Mouse (Mus musculus): ENCODE measurements around the gene Gucy1b2. TPM values are rescaled to one million over a fixed set of nuclear protein-coding genes. Genes with fewer than 3 reads are reported as not detected.

Gucy1b2 gene
- polyA plus RNA-seq, 1 experiment from 2014 or later: 0.14 TPM

DNA sequence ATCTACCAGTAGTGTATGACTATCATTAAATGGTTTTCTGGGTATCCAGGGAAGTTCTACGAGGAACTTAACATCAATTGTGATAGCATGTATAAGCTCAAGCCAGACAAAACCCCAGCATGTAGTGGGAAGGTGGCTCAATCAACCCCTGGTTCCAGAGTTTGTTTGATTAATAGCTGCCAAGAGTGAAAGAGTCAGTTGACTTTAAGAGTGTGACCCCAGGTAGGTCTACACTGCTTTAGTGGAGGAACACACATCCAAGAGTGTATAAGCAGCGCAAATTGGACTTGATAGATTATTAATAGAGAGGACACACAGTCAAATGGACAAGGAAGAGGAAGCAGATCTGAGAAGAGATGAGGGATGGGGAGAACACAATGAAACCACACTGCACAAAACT is 18.3 kb downstream of the Gucy1b2 start:
- ATAC-seq (ENCODE audit: low FRiP score) (no peak), DNase-seq (ENCODE audit: low spot score) (no peak)
- H3K9me3 ChIP-seq (ENCODE audit: control insufficient read depth, low read length): no peaks in the 10 kb centered on the region
- no peak overlapping the region for H3K4me2 ChIP-seq (replicated peaks; ENCODE audit: low read depth, low read length)
- H3K9ac ChIP-seq (ENCODE audit: low read depth, low read length): no peak overlapping the region
- H3K27ac ChIP-seq (ENCODE audit: low read depth, low read length): no peak overlapping the region
- no peak overlapping the region for H3K4me3 ChIP-seq (ENCODE audit: low read depth, low read length)
- no peaks in the 10 kb centered on the region; the same call in 1 of the 2 replicates for H3K4me1 ChIP-seq (replicated peaks; ENCODE audit: control insufficient read depth, insufficient read depth, low read length)
- H3K36me3 ChIP-seq (ENCODE audit: control insufficient read depth, insufficient read depth, low read length): no peaks in the 10 kb centered on the region
- WGBS: 88% methylated on average over 2 of the region's 2 CpGs
- no peaks in the 10 kb centered on the region for H3K27me3 ChIP-seq (ENCODE audit: control insufficient read depth, insufficient read depth, low read length)

- Histone ChIP-seq H3K27me3 (ENCODE audit: control insufficient read depth, insufficient read depth, low read length) (no peaks in the 10 kb centered on the region), H3K9me3 (ENCODE audit: control insufficient read depth, low read length) (no peaks in the 10 kb centered on the region), H3K4me3 (ENCODE audit: low read depth, low read length) (no peak overlapping the region), H3K4me2 (replicated peaks; ENCODE audit: low read depth, low read length) (no peak overlapping the region), H3K9ac (ENCODE audit: low read depth, low read length) (no peak overlapping the region), H3K36me3 (ENCODE audit: control insufficient read depth, insufficient read depth, low read length) (no peaks in the 10 kb centered on the region), H3K27ac (ENCODE audit: low read depth, low read length) (no peak overlapping the region), H3K4me1 (replicated peaks; ENCODE audit: control insufficient read depth, insufficient read depth, low read length) (no peaks in the 10 kb centered on the region)
- 80% methylated on average over 2 of the region's 2 CpGs for WGBS
- DNase-seq (ENCODE audit: low spot score) (no peak), ATAC-seq (ENCODE audit: low FRiP score) (no peak)
These were observed 30.8 kb downstream of the Gucy1b2 start for GRCm38 (mm10) chr14:62425277-62425691.

DNA sequence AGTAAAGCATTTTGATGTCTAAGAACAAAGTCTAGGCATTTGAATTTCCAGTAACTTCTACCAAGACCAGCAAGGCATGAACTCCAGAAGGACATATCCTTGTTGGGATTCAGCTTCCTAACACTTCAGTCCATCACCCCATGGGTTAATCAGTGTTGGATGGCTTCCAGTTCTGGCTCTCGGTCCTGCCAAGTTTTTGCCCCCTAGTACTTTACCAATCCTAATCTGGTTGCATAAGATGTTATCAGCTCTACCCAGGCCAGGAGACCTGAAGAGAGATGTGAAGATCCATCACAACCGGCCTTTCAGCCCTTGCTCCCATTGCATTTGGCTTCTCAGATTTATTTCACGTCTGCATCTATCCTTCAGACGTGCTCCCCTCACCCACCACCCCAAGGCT is 33.8 kb downstream of the Gucy1b2 start:
- H3K4me1 ChIP-seq (replicated peaks; ENCODE audit: control insufficient read depth, insufficient read depth, low read length): no peaks in the 10 kb centered on the region
- ATAC-seq (ENCODE audit: low FRiP score) (no peak), DNase-seq (ENCODE audit: low spot score) (no peak)
- H3K9me3 ChIP-seq (ENCODE audit: control insufficient read depth, low read length): no peaks in the 10 kb centered on the region
- no peaks in the 10 kb centered on the region for H3K36me3 ChIP-seq (ENCODE audit: control insufficient read depth, insufficient read depth, low read length)
- H3K9ac ChIP-seq (ENCODE audit: low read depth, low read length): no peak overlapping the region
- 84% methylated on average over 4 of the region's 4 CpGs for WGBS
- no peak overlapping the region for H3K4me3 ChIP-seq (ENCODE audit: low read depth, low read length)
- no peak overlapping the region for H3K27ac ChIP-seq (ENCODE audit: low read depth, low read length)
- H3K27me3 ChIP-seq (ENCODE audit: control insufficient read depth, insufficient read depth, low read length): no peaks in the 10 kb centered on the region
- H3K4me2 ChIP-seq (replicated peaks; ENCODE audit: low read depth, low read length): no peak overlapping the region

DNA sequence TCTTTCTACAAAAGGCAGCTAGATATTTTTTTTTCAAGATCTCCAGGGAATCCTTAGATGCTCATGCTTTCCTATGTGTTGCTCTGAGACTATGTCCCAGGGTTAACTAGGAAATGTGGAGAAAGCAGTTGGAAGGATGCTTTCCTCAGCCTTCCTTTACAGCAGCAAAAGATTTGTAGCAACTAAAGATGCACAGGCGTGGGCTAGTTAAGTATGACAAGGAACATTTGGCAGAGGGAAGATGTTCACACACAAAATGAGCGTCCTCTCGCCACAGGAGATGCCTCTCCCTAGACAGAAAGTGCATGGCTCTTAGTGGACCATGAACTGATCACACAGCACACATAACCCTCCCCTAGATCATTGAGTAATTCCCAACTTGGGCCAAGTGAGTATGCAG is 38.6 kb downstream of the Gucy1b2 start:
- ATAC-seq (ENCODE audit: low FRiP score): no peak
- no peak overlapping the region for H3K4me3 ChIP-seq (ENCODE audit: low read depth, low read length)
- no peaks in the 10 kb centered on the region for H3K36me3 ChIP-seq (ENCODE audit: control insufficient read depth, insufficient read depth, low read length)
- H3K27me3 ChIP-seq (ENCODE audit: control insufficient read depth, insufficient read depth, low read length): no peaks in the 10 kb centered on the region
- no peaks in the 10 kb centered on the region for H3K9me3 ChIP-seq (ENCODE audit: control insufficient read depth, low read length)
- no peak overlapping the region for H3K9ac ChIP-seq (ENCODE audit: low read depth, low read length)
- H3K4me1 ChIP-seq (replicated peaks; ENCODE audit: control insufficient read depth, insufficient read depth, low read length): 0 out of 2 replicates have a peak, but pooled peaks cover 2% of the 10 kb centered on the region
- no peak for DNase-seq (ENCODE audit: low spot score)
- no peak overlapping the region for H3K27ac ChIP-seq (ENCODE audit: low read depth, low read length)
- 94% methylated on average over 3 of the region's 3 CpGs for WGBS
- no peak overlapping the region for H3K4me2 ChIP-seq (replicated peaks; ENCODE audit: low read depth, low read length)

DNA sequence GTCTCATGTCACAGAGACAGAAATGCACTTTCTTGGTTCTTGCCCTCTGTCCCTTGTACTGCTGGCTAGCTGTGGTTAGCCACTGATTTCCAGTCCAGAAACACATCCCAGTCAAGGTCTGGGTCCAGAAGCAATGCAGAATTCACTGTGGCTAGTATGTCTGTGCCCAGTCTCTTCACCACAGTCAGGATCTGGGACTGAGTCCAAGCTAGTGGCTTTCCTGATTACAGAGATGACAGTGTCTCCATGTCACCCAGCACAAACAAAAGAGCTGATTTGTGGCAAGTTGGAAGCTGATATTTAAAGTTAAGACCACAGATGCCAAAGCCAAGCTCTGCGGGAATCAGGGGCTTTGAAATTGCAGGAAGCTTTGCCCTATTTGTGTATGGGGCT is 39.4 kb downstream of the Gucy1b2 start:
- Histone ChIP-seq H3K36me3 (ENCODE audit: control insufficient read depth, insufficient read depth, low read length) (no peaks in the 10 kb centered on the region), H3K4me2 (replicated peaks; ENCODE audit: low read depth, low read length) (no peak overlapping the region), H3K9me3 (ENCODE audit: control insufficient read depth, low read length) (no peaks in the 10 kb centered on the region), H3K9ac (ENCODE audit: low read depth, low read length) (no peak overlapping the region), H3K4me1 (replicated peaks; ENCODE audit: control insufficient read depth, insufficient read depth, low read length) (0 out of 2 replicates have a peak, but pooled peaks cover 2% of the 10 kb centered on the region), H3K27ac (ENCODE audit: low read depth, low read length) (no peak overlapping the region), H3K4me3 (ENCODE audit: low read depth, low read length) (no peak overlapping the region), H3K27me3 (ENCODE audit: control insufficient read depth, insufficient read depth, low read length) (no peaks in the 10 kb centered on the region)
- no peak for ATAC-seq (ENCODE audit: low FRiP score)
- DNase-seq (ENCODE audit: low spot score): no peak
- 70% methylated on average over 1 of the region's 1 CpGs for WGBS

GRCm38 (mm10) chr14:62416007-62416741 is 39.9 kb downstream of the Gucy1b2 start:
- H3K27me3 ChIP-seq (ENCODE audit: control insufficient read depth, insufficient read depth, low read length): no peaks in the 10 kb centered on the region
- no peak overlapping the region for H3K4me2 ChIP-seq (replicated peaks; ENCODE audit: low read depth, low read length)
- H3K9ac ChIP-seq (ENCODE audit: low read depth, low read length): no peak overlapping the region
- no peaks in the 10 kb centered on the region for H3K9me3 ChIP-seq (ENCODE audit: control insufficient read depth, low read length)
- H3K4me3 ChIP-seq (ENCODE audit: low read depth, low read length): no peak overlapping the region
- H3K27ac ChIP-seq (ENCODE audit: low read depth, low read length): no peak overlapping the region
- 36% methylated on average over 7 of the region's 7 CpGs for WGBS
- H3K36me3 ChIP-seq (ENCODE audit: control insufficient read depth, insufficient read depth, low read length): no peaks in the 10 kb centered on the region
- DNase-seq (ENCODE audit: low spot score): peak; percentile 23
- 0 out of 2 replicates have a peak, but pooled peaks cover 2% of the 10 kb centered on the region for H3K4me1 ChIP-seq (replicated peaks; ENCODE audit: control insufficient read depth, insufficient read depth, low read length)
- ATAC-seq (ENCODE audit: low FRiP score): 0 out of 2 replicates have a peak, but pooled peaks have one; percentile 63

GRCm38 (mm10) chr14:62395346-62395745 is 60.7 kb downstream of the Gucy1b2 start:
- Histone ChIP-seq H3K9ac (ENCODE audit: low read depth, low read length) (no peak overlapping the region), H3K4me2 (replicated peaks; ENCODE audit: low read depth, low read length) (no peak overlapping the region), H3K27me3 (ENCODE audit: control insufficient read depth, insufficient read depth, low read length) (no peaks in the 10 kb centered on the region), H3K9me3 (ENCODE audit: control insufficient read depth, low read length) (no peaks in the 10 kb centered on the region), H3K36me3 (ENCODE audit: control insufficient read depth, insufficient read depth, low read length) (no peaks in the 10 kb centered on the region), H3K4me1 (replicated peaks; ENCODE audit: control insufficient read depth, insufficient read depth, low read length) (no peaks in the 10 kb centered on the region), H3K4me3 (ENCODE audit: low read depth, low read length) (no peak overlapping the region), H3K27ac (ENCODE audit: low read depth, low read length) (no peak overlapping the region)
- no peak for ATAC-seq (ENCODE audit: low FRiP score)
- 91% methylated on average over 2 of the region's 2 CpGs for WGBS
- DNase-seq (ENCODE audit: low spot score): no peak

GRCm38 (mm10) chr14:62392754-62393153 is 63.3 kb downstream of the Gucy1b2 start:
- ATAC-seq (ENCODE audit: low FRiP score) (no peak), DNase-seq (ENCODE audit: low spot score) (no peak)
- Histone ChIP-seq H3K36me3 (ENCODE audit: control insufficient read depth, insufficient read depth, low read length) (no peaks in the 10 kb centered on the region), H3K4me1 (replicated peaks; ENCODE audit: control insufficient read depth, insufficient read depth, low read length) (no peaks in the 10 kb centered on the region), H3K4me3 (ENCODE audit: low read depth, low read length) (no peak overlapping the region), H3K27me3 (ENCODE audit: control insufficient read depth, insufficient read depth, low read length) (no peaks in the 10 kb centered on the region), H3K9me3 (ENCODE audit: control insufficient read depth, low read length) (no peaks in the 10 kb centered on the region), H3K9ac (ENCODE audit: low read depth, low read length) (no peak overlapping the region), H3K27ac (ENCODE audit: low read depth, low read length) (no peak overlapping the region), H3K4me2 (replicated peaks; ENCODE audit: low read depth, low read length) (no peak overlapping the region)
- 87% methylated on average over 4 of the region's 4 CpGs for WGBS
